Mouse (Mus musculus) E14TG2a.4 (cell line): ENCODE measurements around the gene Padi3.

Experiments
- CTCF ChIP-seq: conservative IDR thresholded peaks from 2 replicates; pipeline ENCODE4 v1.5.1; 2014; ENCODE audit warnings: low read length
- NANOG ChIP-seq: IDR thresholded peaks from 2 replicates; pipeline ENCODE4 v1.6.1; 2014; ENCODE audit warnings: borderline replicate concordance, low read length, mixed read lengths

DNA sequence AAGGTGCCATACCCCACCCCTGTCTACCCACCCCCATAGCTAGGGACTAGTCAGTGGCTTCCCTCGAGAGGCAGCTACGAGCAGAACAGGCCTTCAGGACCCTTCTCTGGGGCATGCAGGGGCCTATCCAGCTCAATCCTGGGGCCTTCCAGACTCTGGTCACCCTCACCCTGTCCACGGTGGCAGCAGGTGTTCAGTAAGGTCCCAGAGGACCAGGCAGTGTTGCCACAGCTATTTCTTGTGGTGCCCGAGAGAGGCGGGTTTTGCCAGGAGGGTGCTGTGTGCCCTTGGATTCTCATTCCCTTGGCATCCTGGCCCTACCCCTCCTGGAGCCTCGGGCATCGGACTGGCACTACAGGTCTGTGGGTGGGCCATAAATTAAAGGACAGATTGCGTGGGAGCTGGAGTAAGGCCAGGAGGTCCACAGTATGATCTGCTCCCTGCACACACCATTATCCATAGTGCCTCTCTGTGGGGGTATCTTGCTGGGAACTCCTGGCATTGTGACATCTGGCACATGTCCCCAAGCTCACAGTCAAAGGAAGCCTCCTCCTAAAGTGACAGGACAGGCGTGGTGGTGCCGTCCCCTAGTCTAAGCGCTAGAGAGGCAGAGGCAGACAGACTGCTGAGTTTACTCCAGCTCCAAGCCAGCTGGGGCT is 25.9 kb upstream of the Padi3 start:
- TF ChIP-seq CTCF (no peak), NANOG (no peak)
